Mouse (Mus musculus) CH12.LX (cell line): Measurements from ENCODE around the gene B3gnt2. TPM values are rescaled to one million over a fixed set of nuclear protein-coding genes. Genes with fewer than 3 reads are reported as not detected.

Source experiments
- DNase-seq: peaks from one replicate; pipeline ENCODE4 v3.0.0-alpha.2; 2013; ENCODE audit errors: extremely low read depth
- H3K27ac ChIP-seq: 2 replicates; pipeline ENCODE4 v1.5.1; 2012; ENCODE audit warnings: low read depth, mild to moderate bottlenecking, control low read depth, moderate library complexity; ENCODE audit not compliant: insufficient read depth
- H3K27me3 ChIP-seq: replicated peaks from 2 replicates; pipeline ENCODE3; 2012; ENCODE audit warnings: inconsistent platforms
- H3K36me3 ChIP-seq, 2 experiments: replicated peaks in 1 of 2; 2 replicates each; pipeline versions ENCODE3 to v1.6.1; 2012; ENCODE audit warnings: inconsistent platforms in 1 of 2, low read length in 1 of 2, mild to moderate bottlenecking in 1 of 2, mixed read lengths in 1 of 2, moderate library complexity in 1 of 2; ENCODE audit not compliant: control insufficient read depth in 1 of 2, insufficient read depth in 1 of 2
- H3K4me1 ChIP-seq, 2 experiments: 2 replicates each; pipeline ENCODE4 v1.6.1; 2012; ENCODE audit warnings: inconsistent platforms in 1 of 2, moderate library complexity in 1 of 2; ENCODE audit not compliant: insufficient read depth in 2 of 2, control insufficient read depth in 1 of 2
- H3K4me2 ChIP-seq: 2 replicates; pipeline ENCODE4 v1.6.1; 2012; ENCODE audit warnings: low read depth, mild to moderate bottlenecking, control low read depth; ENCODE audit not compliant: poor library complexity, insufficient read depth, severe bottlenecking
- H3K4me3 ChIP-seq, 3 experiments: fragments of 150-350 bp in 1 of 3; sonication (generic) in 1 of 3; replicated peaks in 1 of 3; 2 replicates each; pipeline versions ENCODE3 to v1.5.1; 2011 to 2012; ENCODE audit warnings: low read depth in 2 of 3, low read length in 2 of 3, mild to moderate bottlenecking in 2 of 3, moderate library complexity in 2 of 3, control low read depth in 1 of 3, improper control_type of control experiment in 1 of 3, inconsistent platforms in 1 of 3, mixed read lengths in 1 of 3; ENCODE audit not compliant: poor library complexity in 1 of 3
- H3K79me2 ChIP-seq: replicated peaks from 2 replicates; pipeline ENCODE4 v1.6.1; 2012; ENCODE audit warnings: mild to moderate bottlenecking, moderate library complexity; ENCODE audit not compliant: control insufficient read depth, poor library complexity, insufficient read depth, severe bottlenecking; ENCODE audit errors: extremely low read depth
- H3K9ac ChIP-seq: 2 replicates; pipeline ENCODE4 v1.6.1; 2012; ENCODE audit warnings: low read depth, mild to moderate bottlenecking, control low read depth, moderate library complexity; ENCODE audit not compliant: insufficient read depth
- H3K9me3 ChIP-seq: replicated peaks from 2 replicates; pipeline ENCODE3; 2012; ENCODE audit warnings: low read length, inconsistent platforms, mixed read lengths
- CHD1 ChIP-seq: IDR thresholded peaks from 2 replicates; pipeline ENCODE4 v1.6.1; 2012; ENCODE audit warnings: low read depth, low read length, improper control_type of control experiment, inconsistent platforms
- CHD2 ChIP-seq: IDR thresholded peaks from 2 replicates; pipeline ENCODE4 v1.6.1; 2011; ENCODE audit warnings: low read length, improper control_type of control experiment
- EP300 ChIP-seq: IDR thresholded peaks from 2 replicates; pipeline ENCODE4 v1.6.1; 2011; ENCODE audit warnings: low read length, improper control_type of control experiment
- ETS1 ChIP-seq: conservative IDR thresholded peaks from 2 replicates; pipeline ENCODE4 v1.6.1; 2012; ENCODE audit warnings: low read depth, mild to moderate bottlenecking, inconsistent platforms, low read length, improper control_type of control experiment, moderate library complexity
- HCFC1 ChIP-seq: IDR thresholded peaks from 2 replicates; pipeline ENCODE4 v1.6.1; 2012; ENCODE audit warnings: low read depth, mild to moderate bottlenecking, inconsistent platforms, low read length, improper control_type of control experiment
- JUND ChIP-seq: conservative IDR thresholded peaks from 2 replicates; pipeline ENCODE4 v1.6.1; 2011; ENCODE audit warnings: low read depth, low read length, improper control_type of control experiment
- KAT2A ChIP-seq: IDR thresholded peaks from 2 replicates; pipeline ENCODE4 v1.6.1; 2012; ENCODE audit warnings: low read length, improper control_type of control experiment, inconsistent platforms; ENCODE audit not compliant: insufficient replicate concordance
- MAFK ChIP-seq: IDR thresholded peaks from 2 replicates; pipeline ENCODE4 v1.6.1; 2011; ENCODE audit warnings: low read length, improper control_type of control experiment; ENCODE audit not compliant: insufficient replicate concordance
- MAX ChIP-seq: IDR thresholded peaks from 2 replicates; pipeline ENCODE4 v1.6.1; 2011; ENCODE audit warnings: low read length, improper control_type of control experiment
- MAZ ChIP-seq: IDR thresholded peaks from 2 replicates; pipeline ENCODE4 v1.6.1; 2012; ENCODE audit warnings: low read depth, mild to moderate bottlenecking, inconsistent platforms, low read length, improper control_type of control experiment, moderate library complexity
- MEF2A ChIP-seq: IDR thresholded peaks from 2 replicates; pipeline ENCODE4 v1.6.1; 2014; ENCODE audit warnings: low read depth, mild to moderate bottlenecking, inconsistent platforms, low read length, improper control_type of control experiment, borderline replicate concordance
- NELFE ChIP-seq: IDR thresholded peaks from 2 replicates; pipeline ENCODE4 v1.6.1; 2011; ENCODE audit warnings: low read depth, low read length, improper control_type of control experiment
- NRF1 ChIP-seq: IDR thresholded peaks from 2 replicates; pipeline ENCODE4 v1.6.1; 2014; ENCODE audit warnings: low read depth, mild to moderate bottlenecking, inconsistent platforms, low read length, improper control_type of control experiment, moderate library complexity
- POLR2A ChIP-seq: IDR thresholded peaks from 2 replicates; pipeline ENCODE4 v1.6.1; 2011; ENCODE audit warnings: low read depth, mild to moderate bottlenecking, improper control_type of control experiment, low read length
- RCOR1 ChIP-seq: conservative IDR thresholded peaks from 2 replicates; pipeline ENCODE4 v1.6.1; 2012; ENCODE audit warnings: low read depth, mild to moderate bottlenecking, inconsistent platforms, low read length, improper control_type of control experiment
- SIN3A ChIP-seq: IDR thresholded peaks from 2 replicates; pipeline ENCODE4 v1.6.1; 2012; ENCODE audit warnings: low read length, improper control_type of control experiment, inconsistent platforms
- TCF12 ChIP-seq: IDR thresholded peaks from 2 replicates; pipeline ENCODE4 v1.6.1; 2014; ENCODE audit warnings: low read depth, mild to moderate bottlenecking, inconsistent platforms, low read length, improper control_type of control experiment
- ZC3H11A ChIP-seq: IDR thresholded peaks from 2 replicates; pipeline ENCODE4 v1.6.1; 2012; ENCODE audit warnings: low read depth, mild to moderate bottlenecking, inconsistent platforms, low read length, improper control_type of control experiment
- ZMIZ1 ChIP-seq: IDR thresholded peaks from 2 replicates; pipeline ENCODE4 v1.6.1; 2012; ENCODE audit warnings: low read depth, mild to moderate bottlenecking, inconsistent platforms, low read length, improper control_type of control experiment
- dilution Hi-C: fragments of 300-500 bp; cut with MboI; formaldehyde crosslinking; loops from 2 replicates; pipeline ENCODE4 v1.14.3; 2020; ENCODE audit warnings: low sequenced_read_pairs; ENCODE audit not compliant: extremely low pct_unique_long_range_greater_than_20kb, extremely low pct_ligation_motif_present
- in situ Hi-C: fragments of 300-500 bp; cut with MboI; formaldehyde crosslinking; loops from 3 replicates; pipeline ENCODE4 v1.14.3; 2019; ENCODE audit warnings: low sequenced_read_pairs, low pct_ligation_motif_present, low pct_unique_long_range_greater_than_20kb, mixed read lengths
- polyA plus RNA-seq: library from polyadenylated mRNA; unstranded; fragments of >175 nt; gene quantifications from 2 replicates; pipeline ENCODE4 v1.2.1, GENCODE M21; 2012; ENCODE audit warnings: low read depth; ENCODE audit not compliant: insufficient read length
- total RNA-seq, 2 experiments: library from RNA; depleted of rRNA; stranded (reverse); fragments of 300-350 nt in 1 of 2; fragments of >200 nt in 1 of 2; gene quantifications; 2 replicates each; pipeline ENCODE4 v1.2.3; 2012 to 2014

The B3gnt2 gene
- total and polyA plus RNA-seq, 3 experiments = 74.6 to 96.0 (median 75.2) TPM

DNA sequence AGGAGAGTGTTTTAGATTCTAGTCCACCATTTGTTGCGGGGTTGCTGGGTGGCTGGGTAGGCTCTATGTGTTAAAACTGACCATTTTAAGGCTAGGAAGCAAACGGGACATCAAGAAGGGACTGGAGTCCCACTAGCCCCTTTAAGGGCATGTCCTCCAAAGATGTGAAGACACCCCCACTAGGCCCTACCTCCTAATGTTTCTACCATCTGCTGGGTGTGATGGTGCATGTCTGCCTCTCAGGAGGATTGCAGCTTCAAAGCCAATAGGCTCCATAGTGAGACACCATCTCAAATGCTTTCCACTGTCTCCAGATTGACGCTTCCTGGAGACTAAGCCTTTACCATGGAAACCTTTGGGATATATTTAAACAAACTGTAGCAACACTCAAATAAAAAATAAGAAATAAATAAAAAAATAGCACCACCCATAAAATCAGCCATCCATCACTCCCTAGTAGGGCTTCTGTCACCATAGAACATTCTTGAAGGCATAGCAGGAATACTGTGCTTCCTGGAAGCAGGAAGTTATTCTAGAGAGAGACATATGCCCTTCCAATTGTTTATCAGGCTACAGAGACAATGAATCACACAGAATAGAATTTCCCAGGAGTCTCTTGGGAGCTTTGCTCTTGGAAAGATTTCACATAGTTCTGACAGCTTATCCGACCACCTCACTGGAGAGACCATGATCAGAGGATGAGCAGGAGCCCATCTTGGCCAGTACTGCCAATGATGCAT, 97.0 kb downstream of the B3gnt2 start:
- Histone ChIP-seq H3K27ac (peak overlapping the region; percentile 50), H3K4me1 (peaks cover 36 to 65% of the 10 kb centered on the region in 2 experiments), H3K9me3 (peaks cover 5% of the 10 kb centered on the region), H3K27me3 (no peaks in the 10 kb centered on the region), H3K9ac (no peak overlapping the region), H3K4me3 (no peak overlapping the region), H3K4me2 (no peak overlapping the region; the same call in 1 of the 2 replicates), H3K36me3 (no peaks in the 10 kb centered on the region), H3K79me2 (no peaks in the 10 kb centered on the region)
- DNase-seq = peak; percentile 70
- dilution Hi-C loops = no loop called here
- TF ChIP-seq ZMIZ1 (no peak), RCOR1 (no peak), MAX (peak; percentile 30; the same call in 1 of the 2 replicates), MAFK (no peak), NRF1 (no peak), EP300 (peak; percentile 36; the same call in 1 of the 2 replicates), MAZ (no peak), JUND (no peak), TCF12 (no peak), ZC3H11A (no peak)
- in situ Hi-C loops = no loop called here

DNA sequence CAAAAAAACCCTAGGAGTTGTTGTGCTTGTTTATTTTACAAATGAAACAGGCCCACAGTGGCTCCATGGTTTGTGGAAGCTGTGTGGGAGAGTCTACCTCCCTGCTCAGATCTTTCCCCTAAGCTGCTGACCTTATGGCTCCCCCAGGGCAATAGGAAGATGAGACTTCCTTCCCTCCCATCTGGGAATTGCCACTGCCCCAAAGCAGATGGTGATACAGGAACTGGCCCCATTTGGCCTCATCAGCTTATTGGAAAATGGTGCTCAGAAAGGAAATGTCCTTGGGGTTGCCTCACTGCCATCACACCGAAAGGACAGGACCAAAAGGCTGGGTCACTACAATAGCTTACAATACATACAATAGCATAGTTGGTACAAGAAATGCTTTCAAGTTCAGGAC, 97.7 kb downstream of the B3gnt2 start:
- Histone ChIP-seq H3K4me3 (no peak overlapping the region), H3K36me3 (no peaks in the 10 kb centered on the region), H3K9ac (no peak overlapping the region; the same call in 1 of the 2 replicates), H3K4me2 (peak overlapping the region; percentile 9; the same call in 1 of the 2 replicates), H3K4me1 (peaks cover 36 to 65% of the 10 kb centered on the region in 2 experiments), H3K9me3 (peaks cover 4% of the 10 kb centered on the region), H3K27ac (peak overlapping the region; percentile 86), H3K79me2 (no peaks in the 10 kb centered on the region), H3K27me3 (no peaks in the 10 kb centered on the region)
- DNase-seq = peak; percentile 47
- in situ Hi-C loops = no loop called here
- dilution Hi-C loops = no loop called here
- peak; percentile 47; the same call in 1 of the 2 replicates for TF ChIP-seq CHD2
- no peak for TF ChIP-seq HCFC1
- TF ChIP-seq TCF12 = peak; percentile 62; the same call in 1 of the 2 replicates
- TF ChIP-seq JUND = no peak
- peak; percentile 23; the same call in 1 of the 2 replicates for TF ChIP-seq MAX
- no peak for TF ChIP-seq NELFE
- no peak for TF ChIP-seq KAT2A
- peak; percentile 50; the same call in 1 of the 2 replicates for TF ChIP-seq SIN3A
- no peak for TF ChIP-seq MEF2A
- TF ChIP-seq EP300 = peak; percentile 79; the same call in 1 of the 2 replicates
- no peak for TF ChIP-seq POLR2A
- peak; percentile 68 for TF ChIP-seq ETS1
- TF ChIP-seq CHD1 = no peak
